Mouse (Mus musculus) fat pad, adult 2 months (tissue): ENCODE measurements around the gene Hoxc5.

Experiments
- DNase-seq: peaks from one replicate; pipeline ENCODE4 v3.0.0-alpha.2; 2011; ENCODE audit warnings: low read depth, low spot score; ENCODE audit errors: extremely low read depth

The Hoxc5 gene

DNA sequence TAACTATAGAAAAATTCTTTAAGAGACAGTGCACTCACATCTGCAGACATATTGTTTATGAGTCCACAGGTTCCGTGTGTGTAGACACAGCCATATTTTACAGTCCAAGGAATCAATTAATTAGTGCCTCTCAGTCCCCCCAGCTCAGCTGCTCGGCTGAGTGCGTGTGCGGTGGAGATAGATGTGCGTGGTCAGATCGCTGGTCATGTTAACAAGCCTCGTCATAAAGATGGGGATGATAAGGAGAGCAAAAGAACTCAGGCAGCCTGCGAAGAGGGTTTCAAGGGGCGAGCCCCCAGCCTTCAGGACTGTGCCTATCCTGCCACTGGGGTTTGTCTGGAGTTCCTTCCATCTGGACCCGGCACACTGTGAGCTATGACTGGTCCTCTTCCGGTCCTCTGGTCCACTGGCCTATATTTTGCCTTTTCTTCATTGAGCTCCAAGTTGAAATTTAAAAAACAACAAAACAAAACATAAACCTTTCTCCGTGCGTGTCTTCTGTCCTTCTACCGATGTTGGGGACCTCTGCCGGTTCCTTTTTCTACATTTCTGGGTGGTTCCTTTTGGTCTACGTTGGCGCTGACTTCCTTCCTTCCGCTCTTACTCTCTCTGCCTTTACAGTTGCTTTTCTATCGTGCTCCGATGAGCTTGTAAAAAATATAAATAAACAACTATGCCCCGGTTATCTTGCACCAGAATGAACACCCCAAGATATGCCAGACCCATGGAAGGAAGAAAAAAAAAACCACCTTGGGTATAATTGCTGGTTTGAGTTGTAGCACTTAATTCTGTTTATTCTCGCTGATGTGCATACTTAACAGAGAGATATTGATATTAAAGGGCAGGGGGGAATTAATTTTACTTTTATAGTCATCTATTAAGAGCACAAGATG, 21.8 kb upstream of the Hoxc5 start:
- DNase-seq: no peak

DNA sequence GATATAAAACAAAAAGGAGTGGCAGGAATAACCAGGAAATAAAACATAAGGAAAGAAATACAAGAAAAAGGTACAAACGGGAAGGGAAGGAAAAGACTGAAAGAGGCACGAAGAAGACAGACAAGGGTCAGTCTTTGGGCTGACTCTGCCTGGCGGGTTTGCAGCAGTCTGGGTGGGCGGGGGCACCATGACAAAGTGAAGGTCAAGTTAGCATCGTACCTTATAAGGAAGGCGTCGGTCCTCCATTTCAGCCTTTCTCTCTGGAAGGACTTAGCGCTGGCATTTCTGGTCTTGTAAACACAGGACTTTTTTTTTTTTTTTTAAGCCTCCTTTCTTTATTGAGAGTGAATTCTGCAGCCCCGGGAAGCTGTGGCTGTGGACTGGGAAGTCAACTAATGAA, 20.0 kb upstream of the Hoxc5 start:
- no peak for DNase-seq

DNA sequence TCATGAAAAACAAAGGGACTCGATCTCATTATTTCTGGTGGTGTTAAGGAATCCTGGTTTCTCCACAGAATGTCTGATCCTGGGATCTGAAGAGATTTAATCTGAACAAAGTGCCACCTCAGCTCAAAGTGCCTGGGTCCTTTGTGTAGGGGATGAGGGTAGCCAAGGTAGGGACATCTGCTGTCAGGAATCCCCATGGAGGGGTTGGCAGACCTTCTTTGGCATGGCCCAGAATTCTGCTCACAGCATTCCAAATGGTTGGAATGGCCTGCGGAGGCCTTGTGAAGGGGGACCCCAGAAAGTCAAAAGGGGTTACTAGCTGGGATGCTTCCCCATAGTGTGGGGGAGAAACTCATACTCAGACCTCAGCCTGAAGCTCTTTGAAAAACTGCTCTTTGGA, 18.4 kb upstream of the Hoxc5 start:
- no peak for DNase-seq

DNA sequence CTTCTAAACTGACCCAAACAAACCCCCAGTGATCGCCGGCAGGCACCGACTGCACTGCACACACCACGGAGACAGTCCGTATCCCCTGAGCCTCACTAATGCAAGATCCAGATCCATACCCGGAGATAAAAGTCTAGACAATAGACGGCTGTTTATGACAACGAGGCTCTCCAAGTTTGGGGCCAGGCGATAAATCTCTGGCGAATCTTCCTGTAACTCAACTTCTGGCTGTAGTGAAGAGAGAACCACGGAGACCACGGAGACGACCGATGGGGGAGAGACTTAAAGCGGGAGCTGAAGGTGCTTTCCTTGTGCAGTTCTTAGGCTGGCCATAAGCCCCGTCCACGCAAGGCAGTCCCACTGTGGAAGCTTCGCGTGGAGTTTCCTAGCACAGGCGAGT, 17.5 kb upstream of the Hoxc5 start:
- DNase-seq: no peak

DNA sequence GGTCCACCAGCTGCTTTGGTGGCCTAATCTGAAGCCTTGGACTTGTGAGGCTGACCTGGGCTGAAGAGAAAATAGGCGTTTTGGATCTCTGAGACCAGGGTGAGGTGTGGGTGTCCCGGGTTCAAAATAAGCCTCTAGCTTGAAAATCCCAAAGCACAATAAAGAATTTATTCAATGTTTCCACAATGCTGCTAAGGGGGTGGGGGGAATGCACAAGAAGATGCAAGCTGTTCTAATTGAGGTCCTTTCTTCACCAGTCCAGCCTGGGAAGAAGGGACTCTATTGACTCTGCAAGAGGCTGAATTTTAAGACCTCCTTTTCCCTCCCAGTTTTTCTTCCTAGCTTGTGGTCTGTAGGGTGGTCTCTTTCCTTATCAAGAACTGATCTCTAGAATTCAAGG, 16.4 kb upstream of the Hoxc5 start:
- no peak for DNase-seq

DNA sequence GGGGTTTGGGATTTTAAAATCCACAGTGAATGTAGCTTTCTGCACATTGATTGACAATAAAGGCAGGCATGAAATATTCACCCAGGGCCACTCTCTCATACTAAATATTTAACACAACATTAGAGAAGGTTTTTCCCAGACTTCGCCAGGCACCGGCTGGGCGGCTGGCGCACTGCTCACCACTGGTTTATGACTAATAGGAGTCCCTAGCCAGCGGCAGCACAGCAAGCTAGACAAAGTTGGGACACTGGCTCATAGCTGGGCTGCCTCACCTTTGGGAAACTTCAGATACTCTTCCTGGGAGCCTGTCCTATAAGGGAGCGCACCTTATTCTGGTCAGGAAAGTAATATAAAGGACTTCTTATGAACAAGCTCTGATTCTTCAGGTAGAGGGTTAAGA, 13.7 kb upstream of the Hoxc5 start:
- no peak for DNase-seq

DNA sequence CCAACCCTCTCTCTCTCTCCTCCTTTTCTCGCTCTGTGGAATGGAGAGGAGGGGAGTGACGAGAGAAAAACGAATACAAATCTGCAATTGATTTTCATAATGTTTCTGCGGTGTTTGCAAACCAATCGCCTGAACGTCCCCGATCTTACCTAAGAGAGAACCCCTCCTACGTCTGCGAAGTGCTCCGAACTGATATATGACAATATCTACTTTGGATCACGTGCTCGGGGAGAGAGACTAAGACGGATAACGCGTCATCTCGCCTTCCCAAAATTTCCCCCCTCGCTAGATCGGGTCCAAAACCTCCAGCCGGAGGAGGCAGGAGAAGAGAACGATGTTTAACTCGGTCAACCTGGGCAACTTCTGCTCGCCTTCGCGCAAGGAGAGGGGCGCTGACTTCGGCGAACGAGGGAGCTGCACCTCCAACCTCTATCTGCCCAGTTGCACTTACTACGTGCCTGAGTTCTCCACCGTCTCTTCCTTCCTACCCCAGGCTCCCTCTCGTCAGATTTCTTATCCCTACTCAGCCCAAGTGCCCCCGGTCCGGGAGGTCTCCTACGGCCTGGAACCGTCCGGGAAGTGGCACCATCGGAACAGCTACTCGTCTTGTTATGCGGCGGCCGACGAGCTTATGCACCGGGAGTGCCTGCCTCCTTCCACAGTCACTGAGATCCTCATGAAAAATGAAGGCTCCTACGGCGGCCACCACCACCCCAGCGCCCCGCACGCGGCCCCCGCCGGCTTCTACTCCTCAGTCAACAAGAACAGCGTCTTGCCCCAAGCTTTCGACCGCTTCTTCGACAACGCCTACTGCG, 12.8 kb upstream of the Hoxc5 start, which contains the start of gene Hoxc11:
Gene Hoxc11, plus strand, starts transcription at position 236 of the 815 bp plus-strand sequence.
- no peak for DNase-seq

DNA sequence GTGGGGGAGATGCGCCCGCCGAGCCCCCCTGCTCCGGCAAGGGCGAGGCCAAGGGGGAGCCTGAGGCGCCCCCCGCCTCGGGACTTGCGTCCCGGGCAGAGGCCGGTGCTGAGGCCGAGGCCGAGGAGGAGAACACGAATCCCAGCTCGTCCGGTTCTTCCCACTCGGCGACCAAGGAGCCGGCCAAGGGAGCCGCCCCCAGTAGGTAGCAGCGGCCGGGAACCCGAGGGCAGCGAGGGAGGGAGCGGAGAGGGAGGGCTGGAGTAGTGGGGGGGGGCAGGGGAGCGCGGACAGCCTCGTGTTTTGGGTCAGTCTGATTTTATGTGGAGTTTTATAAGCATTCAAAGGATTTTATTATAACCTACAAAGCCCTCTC, 12.2 kb upstream of the Hoxc5 start:
- DNase-seq: no peak

DNA sequence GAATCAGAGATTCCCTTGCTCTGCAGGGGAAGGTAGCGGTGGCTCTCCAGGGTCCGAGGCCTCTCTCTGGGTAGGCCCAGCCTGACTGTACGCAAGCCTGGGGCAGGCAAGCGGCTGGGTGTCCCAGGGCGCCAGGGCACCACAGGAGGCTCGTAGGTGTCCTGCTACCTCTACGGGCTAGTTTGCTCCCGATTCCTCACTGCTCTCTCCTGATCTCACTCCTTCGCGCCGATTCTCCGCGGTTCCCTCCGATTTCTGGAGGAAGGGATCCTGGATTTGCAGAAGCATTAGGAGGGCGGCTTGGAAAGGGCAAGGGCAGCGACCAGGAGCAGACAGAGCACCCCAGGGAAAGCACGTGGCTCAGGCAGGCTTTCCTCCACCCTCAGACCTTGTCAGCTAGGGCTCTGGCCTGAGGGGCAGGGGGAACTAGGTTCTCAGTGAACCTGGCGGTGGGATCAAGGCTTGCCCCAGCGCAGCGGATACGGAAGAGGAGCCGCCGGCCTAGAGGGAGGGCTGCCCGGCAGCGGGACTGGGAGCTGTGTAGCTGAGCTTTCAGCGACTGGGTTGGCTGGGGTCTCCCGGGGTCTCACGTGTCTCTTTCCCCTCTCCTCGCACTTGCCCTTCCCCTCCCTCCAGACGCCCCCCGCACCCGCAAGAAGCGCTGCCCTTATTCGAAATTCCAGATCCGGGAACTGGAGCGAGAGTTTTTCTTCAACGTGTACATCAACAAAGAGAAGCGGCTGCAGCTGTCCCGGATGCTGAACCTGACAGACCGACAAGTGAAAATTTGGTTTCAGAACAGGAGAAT, 11.2 kb upstream of the Hoxc5 start:
- no peak for DNase-seq

DNA sequence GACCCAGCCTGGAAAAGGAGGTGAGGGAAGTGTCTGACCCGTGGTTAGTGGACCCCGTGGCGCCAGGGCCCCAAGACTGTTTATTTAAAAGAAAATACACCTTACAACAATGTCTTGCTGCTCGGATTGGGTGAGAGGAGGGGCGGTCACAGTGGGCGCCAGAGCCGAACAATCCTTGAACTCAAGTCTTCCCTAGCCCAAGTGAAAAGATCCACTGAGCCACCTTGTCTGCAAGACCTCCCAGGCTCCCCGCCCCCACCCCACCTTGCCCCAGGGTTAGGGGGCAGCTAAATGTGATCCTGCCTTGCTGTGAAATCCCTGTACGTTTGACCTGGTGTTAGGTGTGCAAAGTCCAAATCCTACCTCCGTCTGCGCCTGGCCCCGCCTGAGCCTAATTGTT, 10.3 kb upstream of the Hoxc5 start:
- DNase-seq: no peak

DNA sequence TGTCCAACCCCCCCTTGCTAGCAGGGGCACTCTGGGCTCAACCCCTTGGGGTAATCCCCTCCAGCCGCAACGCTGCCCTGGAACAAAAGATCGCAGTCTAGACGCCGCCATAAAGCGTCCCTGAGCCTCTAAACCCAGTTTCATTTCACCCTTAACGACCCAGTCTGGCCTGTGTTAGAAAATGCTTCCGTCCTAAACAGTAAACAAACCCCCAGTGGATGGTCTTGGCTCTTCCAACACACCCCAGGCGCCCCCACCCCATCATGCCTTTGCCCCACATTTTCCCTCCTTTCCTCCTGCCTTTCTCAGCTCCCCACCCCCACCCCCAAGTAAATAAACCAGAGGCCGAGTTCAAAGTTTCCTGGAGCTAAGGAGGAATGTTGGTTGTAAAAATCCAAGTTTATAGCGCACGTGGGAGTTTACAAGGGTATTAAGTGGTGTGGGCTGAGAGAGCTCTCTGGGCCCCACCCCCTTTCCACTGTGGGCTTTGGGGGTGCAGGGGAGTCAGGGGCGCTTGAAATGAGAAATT, 7.5 kb upstream of the Hoxc5 start:
- no peak for DNase-seq

DNA sequence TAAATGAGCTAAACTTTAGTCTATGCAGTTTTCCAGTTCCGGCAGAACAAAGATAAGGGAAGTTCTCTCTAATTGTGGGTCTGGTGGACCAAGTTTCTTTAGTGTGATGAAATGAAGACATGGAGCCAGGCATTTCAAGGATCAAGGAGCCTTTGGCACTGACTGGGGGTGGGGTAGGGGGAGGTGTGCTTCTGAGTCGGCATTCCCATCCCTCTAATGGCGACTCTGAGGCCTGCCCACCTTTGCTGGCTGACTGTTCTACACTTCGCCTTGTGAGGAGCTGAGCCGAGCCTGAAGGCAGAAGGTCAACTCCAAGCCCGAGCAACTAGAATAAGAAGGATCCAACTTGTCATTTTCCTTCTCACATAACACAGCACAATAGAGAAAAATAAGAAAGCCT, 5.5 kb upstream of the Hoxc5 start:
- no peak for DNase-seq

DNA sequence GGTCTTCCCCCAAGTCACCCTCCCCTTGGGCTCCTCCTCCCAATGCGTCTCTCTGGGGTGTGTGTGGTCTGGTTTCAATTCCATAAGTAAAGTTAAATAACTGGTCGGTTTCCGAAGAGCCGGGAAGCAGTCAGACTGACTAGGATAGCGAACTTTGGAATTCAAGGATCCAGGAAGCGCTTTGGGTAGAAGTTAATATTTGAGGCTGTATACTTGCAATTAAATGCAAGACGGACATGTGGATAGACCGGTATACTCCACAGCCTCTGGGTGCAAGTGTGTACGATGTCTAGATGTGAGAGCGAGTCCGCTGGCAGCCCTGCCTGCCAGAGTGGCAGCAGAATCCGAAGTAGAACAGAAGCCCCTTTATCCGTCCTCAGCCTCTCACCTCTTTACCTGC, 4.8 kb upstream of the Hoxc5 start:
- DNase-seq: no peak

DNA sequence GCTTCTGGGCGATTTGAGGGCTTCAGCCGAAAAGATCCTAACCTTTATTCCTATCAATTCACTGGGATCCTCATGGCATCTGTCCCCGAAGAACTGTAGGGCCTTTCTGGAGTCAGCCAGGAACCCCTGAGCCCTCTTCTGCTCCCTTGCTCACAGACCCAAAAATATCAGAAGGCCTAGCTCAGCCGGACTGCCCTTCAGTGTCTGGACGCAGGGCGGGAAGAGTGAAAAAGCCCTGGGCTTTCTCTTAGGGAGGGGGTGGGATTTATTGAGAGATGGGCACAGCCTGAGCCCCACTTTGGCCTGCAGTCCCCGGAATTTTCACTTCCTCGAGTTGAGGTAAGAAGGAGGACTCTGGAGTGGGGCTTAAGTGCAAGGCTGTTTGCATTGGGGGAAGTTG, 4.0 kb upstream of the Hoxc5 start:
- DNase-seq: no peak

DNA sequence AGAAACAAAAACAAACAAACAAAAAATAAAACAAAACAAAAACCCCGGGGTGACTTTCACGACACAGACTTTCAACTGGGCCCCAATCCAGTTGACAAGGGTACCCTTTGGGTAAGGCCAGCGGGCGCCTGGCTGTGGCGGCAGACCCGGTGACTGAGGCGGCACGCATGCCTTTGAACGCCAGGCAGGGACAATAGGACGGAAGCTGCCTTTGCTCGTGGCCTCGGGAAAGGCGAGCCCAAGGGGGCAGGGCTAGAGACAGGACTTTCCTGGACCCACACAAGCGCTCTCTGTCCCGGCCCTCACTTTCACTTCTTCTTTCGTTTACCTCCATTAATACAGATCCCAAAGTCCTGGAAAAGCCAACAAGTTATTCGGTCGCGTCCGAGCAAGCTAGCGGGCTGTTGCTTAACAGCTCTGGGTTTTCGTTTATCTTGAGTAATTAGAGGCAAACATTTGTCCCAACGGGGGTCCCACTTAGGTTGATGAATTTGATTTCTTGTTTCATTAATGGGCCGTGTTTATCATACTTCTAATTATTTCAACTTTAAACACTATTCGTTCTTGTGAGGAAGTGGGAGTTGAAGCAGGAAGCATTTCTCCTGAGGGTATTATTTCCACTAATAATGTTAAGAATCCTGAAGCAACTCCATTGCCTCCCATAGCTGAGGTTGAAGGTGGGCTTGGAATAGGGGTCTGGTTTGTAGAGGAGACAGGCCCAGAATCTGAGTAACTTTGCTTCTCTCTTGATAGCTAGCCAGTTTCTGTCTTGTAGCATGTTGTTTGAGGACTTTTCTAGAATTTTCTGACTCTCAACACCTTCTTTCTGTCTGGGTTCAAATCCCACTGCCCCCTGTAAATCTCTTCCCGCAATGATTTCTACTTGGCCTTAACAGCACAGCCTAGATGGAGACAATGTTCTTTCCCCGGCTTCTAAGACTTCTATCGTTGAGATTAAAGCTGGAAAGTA, 3.3 kb upstream of the Hoxc5 start:
- no peak for DNase-seq

DNA sequence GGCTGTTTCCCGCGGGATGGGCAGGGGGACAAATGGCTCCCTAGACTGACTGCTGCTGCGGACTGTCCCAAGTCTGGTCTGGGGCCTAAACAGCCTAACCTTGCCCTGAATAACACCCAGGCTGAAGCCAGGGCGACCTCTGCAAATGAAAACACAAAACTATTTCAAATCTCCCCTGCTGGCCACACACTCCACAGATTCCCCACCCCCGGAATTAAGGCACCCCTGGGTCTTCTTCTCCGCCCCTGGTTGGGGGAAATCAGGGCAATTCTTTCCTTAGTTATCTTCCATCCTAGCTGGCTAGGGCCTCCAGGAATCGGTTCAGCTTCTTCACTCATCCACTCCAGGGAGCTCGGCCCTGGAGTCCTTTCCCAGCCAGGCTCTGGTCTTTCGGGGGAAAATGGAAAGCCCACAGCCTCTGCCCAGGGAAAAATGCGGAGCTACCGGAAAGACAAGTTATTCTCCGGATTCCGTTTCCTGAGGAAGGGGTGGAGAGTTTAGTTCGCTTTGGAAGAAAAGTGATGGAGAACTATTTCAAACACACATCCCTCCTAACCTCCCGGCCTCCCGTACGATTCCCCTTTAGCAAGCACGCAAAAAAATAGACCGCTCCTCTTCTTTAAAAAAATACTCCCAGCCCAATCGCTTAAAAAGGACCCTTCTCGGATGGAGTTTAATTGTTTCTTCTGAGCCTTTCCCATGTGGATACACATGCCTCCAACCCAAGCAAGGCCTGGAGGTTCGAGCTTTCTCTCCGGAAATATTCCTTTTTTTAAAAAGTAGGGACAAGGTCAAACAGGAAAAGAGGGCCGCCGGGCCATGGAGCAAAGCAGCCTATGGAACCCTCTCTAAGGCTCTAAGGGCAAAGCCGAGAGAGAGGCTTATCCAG, 2.0 kb upstream of the Hoxc5 start:
- no peak for DNase-seq

DNA sequence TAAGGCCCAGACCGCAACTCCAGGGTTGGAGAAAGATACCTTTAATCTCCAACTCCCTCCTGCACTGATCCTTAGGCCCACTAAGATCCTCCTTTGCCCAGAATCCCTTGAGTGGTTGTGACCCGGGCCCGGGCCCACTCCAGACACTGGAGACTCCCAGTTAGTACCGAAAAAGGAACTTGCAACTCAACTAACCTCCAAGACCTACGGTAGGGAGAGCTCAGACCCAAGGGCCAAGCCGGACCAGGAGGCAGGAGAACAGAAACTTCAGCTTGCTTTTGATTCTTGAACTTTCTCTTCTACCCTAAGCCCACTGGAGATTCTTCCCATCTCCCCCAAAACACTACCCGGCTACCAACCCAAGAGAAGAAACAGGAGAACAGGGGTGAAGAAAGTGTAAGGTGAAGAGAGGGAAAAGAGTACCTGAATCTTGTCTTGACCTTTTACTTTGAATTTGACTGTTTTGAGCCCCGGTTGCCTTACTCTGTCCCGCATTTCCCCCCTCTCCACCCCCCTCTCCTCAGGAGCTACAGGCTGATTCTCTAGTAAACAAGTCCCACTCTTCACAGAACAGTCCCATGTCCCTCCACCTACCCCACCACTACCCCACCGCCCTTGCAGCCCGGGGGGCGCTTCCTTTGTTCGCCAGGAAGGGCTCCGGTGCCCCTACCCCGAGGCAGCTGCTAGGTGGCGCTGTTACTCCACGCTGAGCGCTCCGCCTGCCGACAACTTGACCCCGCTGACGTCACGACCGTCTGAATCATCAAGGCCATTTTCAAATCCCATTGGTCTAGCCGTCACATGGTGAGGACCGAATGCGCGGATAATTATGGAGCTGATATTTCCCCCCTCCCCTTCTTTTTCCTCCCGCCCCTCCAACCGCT, 1.1 kb upstream of the Hoxc5 start:
- DNase-seq: no peak

DNA sequence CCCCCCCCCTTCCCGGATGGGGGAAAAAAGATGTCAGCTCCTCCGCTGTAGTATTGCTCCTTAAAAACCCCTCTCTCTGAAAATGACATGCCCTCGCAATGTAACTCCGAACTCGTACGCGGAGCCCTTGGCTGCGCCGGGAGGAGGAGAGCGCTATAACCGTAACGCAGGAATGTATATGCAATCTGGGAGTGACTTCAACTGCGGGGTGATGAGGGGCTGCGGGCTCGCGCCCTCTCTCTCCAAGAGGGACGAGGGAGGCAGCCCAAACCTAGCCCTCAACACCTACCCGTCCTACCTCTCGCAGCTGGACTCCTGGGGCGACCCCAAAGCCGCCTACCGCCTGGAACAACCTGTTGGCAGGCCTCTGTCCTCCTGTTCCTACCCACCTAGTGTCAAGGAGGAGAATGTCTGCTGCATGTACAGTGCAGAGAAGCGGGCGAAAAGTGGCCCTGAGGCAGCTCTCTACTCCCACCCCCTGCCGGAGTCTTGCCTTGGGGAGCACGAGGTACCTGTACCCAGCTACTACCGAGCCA, 399 bp upstream of the Hoxc5 start, which contains the start of gene Hoxc10:
Gene Hoxc10, plus strand, starts transcription at position 21 of the 536 bp plus-strand sequence.
- no peak for DNase-seq
